Mouse (Mus musculus) heart, postnatal 0 days (tissue): ENCODE results near the gene C2cd4d.

ENCODE experiments used
- CTCF ChIP-seq: IDR thresholded peaks from 2 replicates; pipeline ENCODE4 v1.5.1; 2016; ENCODE audit warnings: antibody characterized with exemption, control low read depth, low read depth
- EP300 ChIP-seq: IDR thresholded peaks from 2 replicates; pipeline ENCODE4 v1.6.1; 2016; ENCODE audit warnings: antibody characterized with exemption, low read depth

- no peak for TF ChIP-seq CTCF
- TF ChIP-seq EP300 = no peak
These were observed 36.0 kb downstream of the C2cd4d start, which contains the start of gene Lingo4 for GRCm38 (mm10) chr3:94398217-94398616.
